Mouse (Mus musculus) ES-Bruce4 (cell line): ENCODE results near the gene Scrg1.
"Not testable (repeated sequence)": the region's sequence is repeated elsewhere in the genome, so short reads cannot be mapped to it uniquely, and the experiment has no call there.

Experiments
- CTCF ChIP-seq: IDR thresholded peaks from one replicate; pipeline ENCODE4 v1.8.1; 2011; ENCODE audit warnings: low read depth, low read length
- EP300 ChIP-seq: IDR thresholded peaks from 2 replicates; pipeline ENCODE4 v1.6.1; 2011; ENCODE audit warnings: low read depth, low read length; ENCODE audit not compliant: insufficient read depth
- POLR2A ChIP-seq: IDR thresholded peaks from one replicate; pipeline ENCODE4 v1.8.1; 2011; ENCODE audit warnings: low read length; ENCODE audit not compliant: insufficient read depth

DNA sequence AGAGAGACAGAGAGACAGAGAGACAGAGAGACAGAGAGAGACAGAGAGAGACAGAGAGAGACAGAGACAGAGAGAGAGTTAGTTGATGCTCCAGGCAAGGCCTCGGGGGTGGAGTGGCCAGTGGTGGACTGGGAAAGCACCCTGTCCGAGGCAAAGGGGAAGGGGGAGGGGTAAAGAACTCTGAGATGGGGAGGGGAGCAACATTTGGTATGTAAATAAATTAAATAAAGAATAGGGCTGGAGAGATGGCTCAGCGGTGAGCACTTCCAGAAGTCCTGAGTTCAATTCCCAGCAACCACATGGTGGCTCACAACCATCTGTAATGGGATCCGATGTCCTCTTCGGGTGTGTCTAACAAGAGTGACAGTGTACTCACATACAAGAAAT, 25.8 kb upstream of the Scrg1 start:
- TF ChIP-seq EP300, CTCF, POLR2A: not testable (repeated sequence)
